8 mouse cellular contexts compared by ENCODE assay signal in the genomic region with DNA sequence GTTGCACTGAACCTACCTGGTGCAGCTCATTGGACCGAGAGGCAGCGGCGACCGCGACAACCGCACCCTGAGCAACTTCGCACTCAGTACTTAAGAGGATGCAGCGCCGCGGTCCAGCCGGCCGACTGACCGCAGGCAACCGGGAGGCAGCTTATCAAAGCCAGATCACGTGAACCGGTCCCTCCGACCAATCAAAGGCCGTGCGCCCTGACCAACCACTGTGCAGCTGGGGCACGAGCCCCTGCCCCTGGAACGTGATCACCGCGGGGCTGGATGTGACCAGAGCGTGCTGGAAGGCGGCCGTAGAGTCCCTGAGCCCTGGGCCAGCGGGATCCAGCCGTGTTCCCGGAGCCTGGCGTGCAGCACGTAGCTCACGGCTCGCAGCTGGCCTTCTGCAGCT. TPM values are rescaled to one million over a fixed set of nuclear protein-coding genes. Genes with fewer than 3 reads are reported as not detected.
A peak's percentile ranks its signal among the peaks of the same experiment; 100 is the strongest.
DNase-seq lines count a peak whose midpoint lies in the region; ATAC-seq and TF ChIP-seq lines count a peak whose summit lies in the region.

TSS of gene Ppp1r3c (minus strand) at position 117 of the 400 bp plus-strand sequence.

- H3K9me3 ChIP-seq in heart, embryonic 13.5 days = 0 out of 2 replicates have a peak, but pooled peaks cover 4% of the 10 kb centered on the region
- no peaks in the 10 kb centered on the region for H3K9me3 ChIP-seq in kidney, postnatal 0 days (replicated peaks; ENCODE audit: low read length)
- H3K9me3 ChIP-seq in stomach, embryonic 16.5 days (replicated peaks; ENCODE audit: control insufficient read depth, low read length) = no peaks in the 10 kb centered on the region

- peak within 1 kb of the TSS; percentile 94 for H3K9ac ChIP-seq in heart, embryonic 13.5 days
- H3K9ac ChIP-seq in kidney, postnatal 0 days (ENCODE audit: low read depth, low read length) = peak within 1 kb of the TSS; percentile 55
- H3K9ac ChIP-seq in stomach, embryonic 16.5 days (ENCODE audit: low read length) = peak within 1 kb of the TSS; percentile 82

- no peaks in the 10 kb centered on the region for H3K79me2 ChIP-seq in myocyte (ENCODE audit: control insufficient read depth, insufficient read depth)

- peak within 1 kb of the TSS; percentile 72 for H3K4me2 ChIP-seq in heart, embryonic 13.5 days
- peak within 1 kb of the TSS; percentile 71 for H3K4me2 ChIP-seq in kidney, postnatal 0 days (ENCODE audit: low read length)
- peak within 1 kb of the TSS; percentile 42 for H3K4me2 ChIP-seq in myocyte (ENCODE audit: low read depth)
- peak within 1 kb of the TSS; percentile 53 for H3K4me2 ChIP-seq in stomach, embryonic 16.5 days (ENCODE audit: low read depth, low read length)

- WGBS in heart, embryonic 13.5 days = under 1% methylated on average over 33 of the region's 33 CpGs
- WGBS in kidney, postnatal 0 days = under 1% methylated on average over 33 of the region's 33 CpGs
- WGBS in stomach, embryonic 16.5 days = under 1% methylated on average over 33 of the region's 33 CpGs

- ATAC-seq in heart, embryonic 13.5 days (ENCODE audit: extremely low read depth, insufficient number of reproducible peaks, low FRiP score, low TSS enrichment) = peak; percentile 98
- ATAC-seq in kidney, postnatal 0 days (replicated peaks; ENCODE audit: low FRiP score, low read depth) = peak; percentile 100
- peak; percentile 100 for ATAC-seq in stomach, embryonic 16.5 days (ENCODE audit: insufficient read depth, low FRiP score)

- no peak for TF ChIP-seq POLR2A in myocyte (IDR thresholded peaks at IDR 0.05; ENCODE audit: insufficient read length, low read depth)

- TF ChIP-seq CTCF in kidney, postnatal 0 days (IDR thresholded peaks at IDR 0.05; ENCODE audit: low read depth) = no peak

- peak within 1 kb of the TSS; percentile 74 for H3K4me3 ChIP-seq in heart, embryonic 13.5 days
- H3K4me3 ChIP-seq in kidney, postnatal 0 days (replicated peaks; ENCODE audit: low read depth, low read length) = peak within 1 kb of the TSS; percentile 49
- H3K4me3 ChIP-seq in myocyte = no peak within 1 kb of the TSS
- peak within 1 kb of the TSS; percentile 70 for H3K4me3 ChIP-seq in stomach, embryonic 16.5 days (replicated peaks; ENCODE audit: low read length)

- H3K27ac ChIP-seq in heart, embryonic 13.5 days (replicated peaks) = peak within 1 kb of the TSS; percentile 97
- peak within 1 kb of the TSS; percentile 89 for H3K27ac ChIP-seq in kidney, postnatal 0 days
- H3K27ac ChIP-seq in stomach, embryonic 16.5 days (ENCODE audit: low read length) = peak within 1 kb of the TSS; percentile 98

- DNase-seq in spleen, adult 18-20 months = peak; percentile 19 to 25
- no peak for DNase-seq in spleen, adult 12 weeks (ENCODE audit: low spot score)
- peak; percentile 76 for DNase-seq in fibroblast of lung, adult 2 months (ENCODE audit: low read depth)
- DNase-seq in kidney, postnatal 0 days (ENCODE audit: low spot score) = peak; percentile 98
- DNase-seq in liver = peak; percentile 80

- H3K36me3 ChIP-seq in heart, embryonic 13.5 days = peaks cover 29% of the 10 kb centered on the region
- H3K36me3 ChIP-seq in kidney, postnatal 0 days (ENCODE audit: insufficient read depth, low read length) = peaks cover 17% of the 10 kb centered on the region; the same call in 1 of the 2 replicates
- no peaks in the 10 kb centered on the region for H3K36me3 ChIP-seq in myocyte (ENCODE audit: control insufficient read depth, insufficient read depth)
- peaks cover 20% of the 10 kb centered on the region; the same call in 1 of the 2 replicates for H3K36me3 ChIP-seq in stomach, embryonic 16.5 days (ENCODE audit: control insufficient read depth, insufficient read depth, low read length)

- H3K27me3 ChIP-seq in heart, embryonic 13.5 days (replicated peaks) = no peaks in the 10 kb centered on the region
- H3K27me3 ChIP-seq in kidney, postnatal 0 days (ENCODE audit: insufficient read depth, low read length) = no peaks in the 10 kb centered on the region
- H3K27me3 ChIP-seq in myocyte (ENCODE audit: control insufficient read depth, insufficient read depth, insufficient read length) = peaks cover 8% of the 10 kb centered on the region
- no peaks in the 10 kb centered on the region for H3K27me3 ChIP-seq in stomach, embryonic 16.5 days (ENCODE audit: control insufficient read depth, insufficient read depth, low read length)

- H3K4me1 ChIP-seq in heart, embryonic 13.5 days = peaks cover 45% of the 10 kb centered on the region
- H3K4me1 ChIP-seq in kidney, postnatal 0 days (replicated peaks; ENCODE audit: insufficient read depth, low read length) = peaks cover 5% of the 10 kb centered on the region; the same call in 1 of the 2 replicates
- H3K4me1 ChIP-seq in stomach, embryonic 16.5 days (ENCODE audit: control insufficient read depth, insufficient read depth, low read length) = peaks cover 13% of the 10 kb centered on the region

- no peak within 1 kb of the TSS for H3ac ChIP-seq in myocyte (ENCODE audit: control insufficient read depth, insufficient read length)

TF ChIP-seq in myocyte, 11 proteins besides CTCF, POLR2A, EP300 and RAD21:
- no peak for TF ChIP-seq CEBPB (IDR thresholded peaks at IDR 0.05; ENCODE audit: insufficient read depth, poor library complexity, severe bottlenecking)
- TF ChIP-seq MAX (IDR thresholded peaks at IDR 0.05; ENCODE audit: low read depth) = no peak

RNA-seq across cellular contexts. Expression of gene Ppp1r3c, which starts in this region (rescaled TPM):
- polyA plus RNA-seq in heart, embryonic 13.5 days (2015; fragmentation: Nextera tagmentation; extraction: Ambion mirVana) = 49.2 and 64.7 TPM in 2 replicates
- polyA plus RNA-seq in kidney, postnatal 0 days (2015; fragmentation: Nextera tagmentation; extraction: Ambion mirVana) = 11.1 and 12.4 TPM in 2 replicates
- polyA plus RNA-seq in myocyte (2012; fragmentation: generic; extraction: Trizol) = not detected
- polyA plus RNA-seq in stomach, embryonic 16.5 days (2015; fragmentation: Nextera tagmentation; extraction: Ambion mirVana) = 26.1 and 29.0 TPM in 2 replicates

Comparison
In these comparisons a context has a peak if more than half of its experiments do, and no peak if none do; other contexts are left out.
1. RNA of gene Ppp1r3c (polyA plus RNA-seq): 49.2 to 64.7 TPM in heart, embryonic 13.5 days, 26.1 to 29.0 TPM in stomach, embryonic 16.5 days and 11.1 to 12.4 TPM in kidney, postnatal 0 days; not detected in myocyte (single experiment); every median in the first group is over 10 times any median in the second.
2. Peak in every context shown above with its lines, with median percentiles within 50 percentile points of each other: ATAC-seq, H3K27ac ChIP-seq, H3K4me2 ChIP-seq and H3K9ac ChIP-seq.